Mouse (Mus musculus): ENCODE measurements at regions not wholly inside any gene's neighbourhood (a gene's known extent, or its start where the extent isn't known, plus 50 kb on each side); places are given as distances from the start of the nearest gene placed in this dataset.
A peak's percentile ranks its signal among the peaks of the same experiment; 100 is the strongest.
"Not testable (repeated sequence)": the region's sequence is repeated elsewhere in the genome, so short reads cannot be mapped to it uniquely, and the experiment has no call there.

GRCm38 (mm10) chr5:81878563-81878962 is 858.6 kb downstream of the Adgrl3 start:
- DNase-seq (ENCODE audit: low read depth, low spot score), result no peak

GRCm38 (mm10) chr5:81893358-81893757 is 873.4 kb downstream of the Adgrl3 start:
- no peak for DNase-seq (ENCODE audit: low read depth, low spot score)

- DNase-seq (ENCODE audit: low read depth, low spot score), result no peak
Measured at GRCm38 (mm10) chr5:81909368-81909767, 889.4 kb downstream of the Adgrl3 start.

GRCm38 (mm10) chr5:81909964-81910363 is 890.0 kb downstream of the Adgrl3 start:
- no peak for DNase-seq (ENCODE audit: low read depth, low spot score)

GRCm38 (mm10) chr5:81916667-81917066 is 896.7 kb downstream of the Adgrl3 start:
- DNase-seq (ENCODE audit: low read depth, low spot score), result no peak

GRCm38 (mm10) chr5:81940798-81941197 is 920.9 kb downstream of the Adgrl3 start:
- DNase-seq (ENCODE audit: low read depth, low spot score), result no peak

- no peak for DNase-seq (ENCODE audit: low read depth, low spot score)
Measured at GRCm38 (mm10) chr5:81969685-81970524, 950.0 kb downstream of the Adgrl3 start.

- no peak for DNase-seq (ENCODE audit: low read depth, low spot score)
Measured at GRCm38 (mm10) chr5:81970525-81971011, 950.6 kb downstream of the Adgrl3 start.

GRCm38 (mm10) chr5:81976515-81976914 is 956.6 kb downstream of the Adgrl3 start:
- DNase-seq (ENCODE audit: low read depth, low spot score), result no peak

- no peak for DNase-seq (ENCODE audit: low read depth, low spot score)
Measured at GRCm38 (mm10) chr5:81983351-81983750, 963.4 kb downstream of the Adgrl3 start.

GRCm38 (mm10) chr5:81988069-81988468 is 968.1 kb downstream of the Adgrl3 start:
- DNase-seq (ENCODE audit: low read depth, low spot score), result no peak

- no peak for DNase-seq (ENCODE audit: low read depth, low spot score)
Measured at GRCm38 (mm10) chr5:82007955-82008354, 988.0 kb downstream of the Adgrl3 start.

- DNase-seq (ENCODE audit: low read depth, low spot score), result no peak
Measured at GRCm38 (mm10) chr5:82024126-82024525, 1004.2 kb downstream of the Adgrl3 start.

- DNase-seq (ENCODE audit: low read depth, low spot score), result no peak
Measured at GRCm38 (mm10) chr5:82034776-82035175, 1014.8 kb downstream of the Adgrl3 start.

- DNase-seq (ENCODE audit: low read depth, low spot score), result no peak
Measured at GRCm38 (mm10) chr5:82046106-82046505, 1026.2 kb downstream of the Adgrl3 start.

GRCm38 (mm10) chr5:82059108-82059838 is 1039.3 kb downstream of the Adgrl3 start:
- no peak for DNase-seq (ENCODE audit: low read depth, low spot score)

- peak; percentile 3 for DNase-seq (ENCODE audit: low read depth, low spot score)
Measured at GRCm38 (mm10) chr5:82060679-82061078, 1040.7 kb downstream of the Adgrl3 start.

GRCm38 (mm10) chr5:82069221-82069620 is 1049.3 kb downstream of the Adgrl3 start:
- not testable (repeated sequence) for DNase-seq (ENCODE audit: low read depth, low spot score)

- no peak for DNase-seq (ENCODE audit: low read depth, low spot score)
Measured at GRCm38 (mm10) chr5:82089401-82089800, 1069.5 kb downstream of the Adgrl3 start.

GRCm38 (mm10) chr5:82103056-82103807 is 1083.3 kb downstream of the Adgrl3 start:
- no peak for DNase-seq (ENCODE audit: low read depth, low spot score)

- DNase-seq (ENCODE audit: low read depth, low spot score), result no peak
Measured at GRCm38 (mm10) chr5:82103857-82104256, 1083.9 kb downstream of the Adgrl3 start.

- DNase-seq (ENCODE audit: low read depth, low spot score), result no peak
Measured at GRCm38 (mm10) chr5:82125921-82126459, 1106.1 kb downstream of the Adgrl3 start.
